Mouse (Mus musculus) small intestine, adult 2 months (tissue): ENCODE data around the gene Ascl2.

Experiments
- CTCF ChIP-seq: fragments of 200-500 bp; IDR thresholded peaks from 2 replicates; pipeline ENCODE4 v1.5.1; 2012; ENCODE audit warnings: low read depth, mild to moderate bottlenecking, control low read depth, inconsistent platforms, low read length, moderate library complexity, mixed read lengths; ENCODE audit not compliant: insufficient replicate concordance, insufficient read length; ENCODE audit errors: extremely low read depth
- POLR2A ChIP-seq: fragments of 200-500 bp; IDR thresholded peaks from 2 replicates; pipeline ENCODE4 v1.6.1; 2012; ENCODE audit warnings: low read depth, mild to moderate bottlenecking, control low read depth, inconsistent platforms, low read length, moderate library complexity

- TF ChIP-seq CTCF (no peak), POLR2A (no peak)
Measured at GRCm38 (mm10) chr7:143008370-143008926, 39.4 kb upstream of the Ascl2 start.
